Mouse (Mus musculus): ENCODE results near the gene Gng5.

Gng5 gene

DNA sequence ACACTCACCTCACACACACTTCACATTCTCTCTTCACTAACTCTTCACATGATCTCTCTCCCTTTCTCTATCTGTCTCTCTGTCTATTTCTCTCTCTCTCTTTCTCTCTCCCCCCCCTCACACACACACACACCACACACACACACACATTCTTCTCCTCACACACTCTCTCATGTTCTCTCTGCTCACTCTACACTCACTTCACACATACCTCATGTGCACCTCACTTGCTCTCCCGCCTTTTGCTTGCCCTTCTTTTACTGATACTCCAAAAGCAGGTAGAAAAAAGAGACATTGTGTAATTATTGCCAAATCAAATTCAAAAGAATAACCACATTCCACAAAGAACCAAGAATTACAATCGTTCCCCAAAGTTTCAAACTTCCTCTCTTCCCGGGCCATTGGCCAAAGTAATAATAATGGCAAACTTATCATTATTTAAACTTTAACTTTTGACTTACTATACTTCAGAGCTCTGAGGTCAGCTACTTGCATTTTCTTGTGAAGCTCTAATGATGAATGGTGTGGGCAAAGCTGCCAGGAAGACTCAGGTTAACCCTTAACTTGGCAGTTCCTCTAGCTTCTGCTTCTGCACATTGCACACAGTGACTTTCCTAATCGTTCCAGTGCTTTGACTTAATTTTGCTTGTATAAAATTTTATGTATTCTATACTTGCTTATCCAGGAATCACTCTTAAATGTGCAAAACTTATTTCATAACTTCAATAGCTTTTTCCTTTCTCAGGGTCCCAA is 41.1 kb downstream of the Gng5 start:
- no peak for DNase-seq (ENCODE audit: low spot score)

DNA sequence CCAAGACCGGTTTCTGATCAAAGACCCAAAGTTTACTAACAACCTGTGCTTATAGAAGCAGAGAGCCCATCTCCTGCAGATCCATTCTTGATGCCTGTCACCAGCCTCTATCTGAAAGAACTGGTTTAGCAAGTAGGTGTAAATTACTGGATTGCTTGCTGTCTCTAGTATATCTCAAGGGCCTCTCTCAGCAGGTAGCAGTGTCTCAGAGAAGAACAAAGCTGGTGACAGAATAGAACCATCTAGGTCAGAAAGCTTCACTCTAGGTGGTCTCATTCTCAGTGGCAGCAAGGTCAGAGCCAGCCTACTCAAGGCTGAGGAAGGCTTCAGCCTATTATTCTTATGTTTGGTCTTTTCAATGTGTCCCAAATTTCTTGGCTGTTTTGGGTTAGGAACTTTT is 44.0 kb downstream of the Gng5 start:
- no peak for DNase-seq (ENCODE audit: low spot score)

DNA sequence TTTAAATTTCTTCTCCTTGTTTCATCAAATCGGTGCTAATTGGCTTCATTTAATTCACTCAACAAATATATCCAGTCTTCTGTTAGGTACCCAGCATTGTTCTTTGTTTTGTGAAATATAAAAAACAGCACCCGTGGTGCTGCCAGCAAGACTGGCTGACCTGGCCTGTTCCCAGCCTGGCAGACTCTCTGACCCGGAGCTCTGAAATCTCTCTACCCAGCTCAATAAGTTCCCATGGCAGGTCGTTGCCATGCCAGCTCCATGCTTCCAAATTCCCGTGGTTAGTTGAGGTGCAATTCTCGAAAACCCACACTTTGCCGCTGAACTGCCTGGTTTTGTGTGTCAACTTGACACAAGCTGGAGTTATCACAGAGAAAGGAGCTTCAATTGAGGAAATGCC is 55.2 kb downstream of the Gng5 start:
- DNase-seq (ENCODE audit: low spot score) = no peak

Data from urinary bladder, postnatal 14 days (tissue).